Mouse (Mus musculus): ENCODE data around the gene Ap5s1.

The Ap5s1 gene

GRCm38 (mm10) chr2:131261481-131262212, 54.8 kb downstream of the Ap5s1 start:
- no peak; the same call in 1 of the 2 replicates for ATAC-seq (ENCODE audit: insufficient number of reproducible peaks, low FRiP score, low TSS enrichment)

- ATAC-seq (ENCODE audit: insufficient number of reproducible peaks, low FRiP score, low TSS enrichment), result peak; percentile 100
Observed at GRCm38 (mm10) chr2:131262213-131262672, 55.4 kb downstream of the Ap5s1 start, which contains the start of gene Pank2. Gene Pank2, plus strand, starts transcription at chr2:131262495.
